Mouse (Mus musculus) heart, postnatal 14 days (tissue): ENCODE results near the gene Slit3. TPM values are rescaled to one million over a fixed set of nuclear protein-coding genes. Genes with fewer than 3 reads are reported as not detected.
A peak's percentile ranks its signal among the peaks of the same experiment; 100 is the strongest.

ENCODE experiments used
- DNase-seq, 2 experiments: peaks; one replicate each; pipeline ENCODE4 v3.0.0; 2021 to 2022
- intact Hi-C: fragments of 180-260 bp; cut with DNase I; formaldehyde crosslinking; loops from one replicate; pipeline ENCODE4 v1.15.1; 2025
- total RNA-seq, 2 experiments: library from RNA; stranded (reverse); gene quantifications; 2 replicates each; pipeline ENCODE4 v1.2.3; 2021

Slit3 gene
- total RNA-seq, 2 experiments from 2014 or later: 12.4 to 15.7 TPM

DNA sequence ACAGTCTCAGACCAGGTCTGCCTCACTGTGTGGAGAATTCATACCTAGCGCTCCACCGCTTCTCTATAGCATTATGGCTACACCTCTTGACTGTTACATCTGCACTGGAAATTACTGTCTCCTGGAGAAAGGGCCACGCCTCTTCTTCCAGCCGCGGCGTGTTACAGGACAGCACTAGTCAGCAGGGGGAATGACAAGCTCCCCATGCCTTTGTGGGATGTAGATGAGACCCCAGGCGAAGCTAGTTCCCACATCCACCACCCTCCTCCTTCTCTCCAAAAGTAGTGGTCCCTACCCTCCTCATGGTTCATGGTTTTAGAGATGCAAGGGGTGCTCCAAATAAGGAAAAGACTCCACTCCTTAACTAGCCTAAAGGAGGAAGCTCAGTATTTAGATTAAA, 257.8 kb downstream of the Slit3 start:
- no peak for DNase-seq
- intact Hi-C loops: no loop called here

DNA sequence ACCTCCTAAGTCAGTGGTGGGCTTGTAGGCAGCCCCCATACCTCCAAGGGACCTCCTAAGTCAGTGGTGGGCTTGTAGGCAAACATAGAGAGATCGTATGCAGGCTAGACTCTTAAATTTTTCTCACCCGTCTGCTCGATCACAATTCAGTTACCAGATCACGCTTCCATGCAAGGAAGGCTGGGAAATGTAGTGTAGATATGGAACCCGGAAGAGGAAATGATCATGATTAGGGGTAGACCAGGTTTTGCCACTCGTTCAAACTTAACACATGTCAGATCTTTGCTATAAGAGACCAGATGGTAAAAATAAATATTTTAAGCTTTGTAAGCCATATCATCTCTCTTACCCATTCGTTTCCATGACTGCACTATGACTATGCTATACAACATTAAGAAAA, 258.4 kb downstream of the Slit3 start:
- intact Hi-C loops: no loop called here

DNA sequence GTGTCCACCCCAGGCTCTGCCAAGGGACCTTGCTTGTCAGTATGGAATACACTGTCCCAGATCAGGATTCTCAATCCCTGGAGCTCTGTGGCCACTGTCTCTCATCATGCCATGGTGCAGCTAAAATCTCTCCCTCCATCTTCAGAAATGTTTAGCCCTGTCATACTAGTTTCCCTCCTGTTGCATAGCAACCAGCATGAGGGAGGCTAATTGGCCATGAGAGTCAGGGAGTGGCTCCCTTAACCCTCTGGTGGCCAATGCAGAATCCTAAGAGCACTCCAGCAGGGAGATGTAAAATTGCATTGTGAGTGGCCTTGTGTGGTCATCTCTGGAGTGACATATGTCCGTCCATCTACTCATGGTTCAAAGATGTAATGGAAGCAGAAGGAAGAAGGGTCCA, 259.7 kb downstream of the Slit3 start:
- no peak for DNase-seq
- intact Hi-C loops: no loop called here

More for the DNA sequence above, 258.4 kb downstream of the Slit3 start:
- no peak for DNase-seq

DNA sequence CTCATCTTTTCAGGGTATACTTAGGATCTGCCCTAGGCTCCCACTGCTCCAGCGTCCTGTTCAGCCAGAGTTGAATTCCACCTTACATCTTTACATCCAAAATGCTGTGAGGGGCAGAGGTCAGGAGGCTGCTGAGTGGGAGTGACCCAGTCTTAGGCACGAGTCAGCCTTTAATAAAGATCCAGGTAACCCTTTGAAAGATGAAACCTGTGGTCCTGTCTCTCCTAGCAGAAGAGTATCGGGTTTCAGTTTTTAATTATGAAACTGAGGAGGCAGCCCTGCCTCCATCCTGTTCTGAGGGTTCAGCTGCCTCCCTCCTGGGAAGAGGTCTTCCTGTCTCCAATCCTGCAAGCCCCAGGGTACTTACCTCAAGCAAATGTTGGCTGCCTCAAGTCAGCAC, 264.4 kb downstream of the Slit3 start:
- DNase-seq: no peak
- intact Hi-C loops: no loop called here

DNA sequence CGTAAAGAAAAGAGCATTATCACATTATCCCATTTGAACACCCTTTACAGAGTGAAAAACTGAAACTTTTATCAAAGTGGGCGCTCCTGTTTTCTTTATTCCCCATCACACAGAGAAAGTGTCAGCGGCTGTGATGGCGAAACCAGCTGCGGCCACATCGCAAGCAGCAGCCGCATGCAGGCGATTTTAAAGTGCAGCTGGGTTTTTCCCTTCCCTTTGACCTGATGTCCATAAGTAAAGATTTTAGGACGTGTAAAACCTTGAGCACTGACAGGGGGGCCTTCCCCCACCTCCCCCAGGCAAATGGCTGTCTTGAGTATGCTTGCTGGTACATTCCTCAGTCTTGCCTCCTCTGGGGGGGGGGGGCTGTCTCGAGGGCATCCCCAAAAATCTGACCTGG, 266.8 kb downstream of the Slit3 start:
- intact Hi-C loops: no loop called here
- no peak for DNase-seq

DNA sequence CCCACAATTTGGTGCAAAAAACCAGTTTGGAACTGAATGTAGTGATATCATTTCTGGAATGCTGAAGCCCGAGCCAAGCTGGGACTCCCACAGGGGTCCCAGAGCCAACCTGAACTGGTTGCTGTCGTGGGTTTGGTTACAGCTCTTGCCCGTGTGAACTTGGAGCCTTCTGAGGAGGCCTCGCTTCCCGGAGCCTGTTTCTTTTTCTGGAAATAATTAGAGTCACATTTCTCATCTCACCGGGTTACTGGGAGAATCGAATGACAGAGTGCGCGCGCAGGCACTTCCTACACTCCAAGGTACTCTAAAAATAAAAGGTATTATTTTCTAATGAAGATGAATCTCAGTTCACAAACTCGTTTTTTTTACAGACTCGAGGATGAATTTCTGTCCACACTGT, 267.4 kb downstream of the Slit3 start:
- DNase-seq: no peak
- intact Hi-C loops: no loop called here

DNA sequence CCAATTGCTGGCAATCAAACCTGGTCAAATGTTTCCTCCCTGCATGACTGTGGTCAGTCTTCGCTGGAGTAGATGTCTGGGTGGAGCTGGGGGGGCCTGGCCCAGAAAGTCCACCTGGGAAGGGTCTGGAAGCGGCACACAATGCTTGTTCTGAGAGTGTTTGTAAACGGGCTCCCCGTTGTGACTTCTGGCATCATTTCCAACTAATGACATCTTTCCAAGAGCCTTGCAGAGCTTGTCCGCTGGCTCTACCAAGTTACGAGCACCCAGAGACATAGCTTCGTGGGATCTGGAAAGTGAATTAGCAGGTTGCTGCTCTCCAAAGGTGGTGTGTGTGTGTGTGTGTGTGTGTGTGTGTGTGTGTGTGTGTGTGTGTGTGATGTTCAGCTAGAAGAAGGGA, 268.3 kb downstream of the Slit3 start:
- intact Hi-C loops: no loop called here

DNA sequence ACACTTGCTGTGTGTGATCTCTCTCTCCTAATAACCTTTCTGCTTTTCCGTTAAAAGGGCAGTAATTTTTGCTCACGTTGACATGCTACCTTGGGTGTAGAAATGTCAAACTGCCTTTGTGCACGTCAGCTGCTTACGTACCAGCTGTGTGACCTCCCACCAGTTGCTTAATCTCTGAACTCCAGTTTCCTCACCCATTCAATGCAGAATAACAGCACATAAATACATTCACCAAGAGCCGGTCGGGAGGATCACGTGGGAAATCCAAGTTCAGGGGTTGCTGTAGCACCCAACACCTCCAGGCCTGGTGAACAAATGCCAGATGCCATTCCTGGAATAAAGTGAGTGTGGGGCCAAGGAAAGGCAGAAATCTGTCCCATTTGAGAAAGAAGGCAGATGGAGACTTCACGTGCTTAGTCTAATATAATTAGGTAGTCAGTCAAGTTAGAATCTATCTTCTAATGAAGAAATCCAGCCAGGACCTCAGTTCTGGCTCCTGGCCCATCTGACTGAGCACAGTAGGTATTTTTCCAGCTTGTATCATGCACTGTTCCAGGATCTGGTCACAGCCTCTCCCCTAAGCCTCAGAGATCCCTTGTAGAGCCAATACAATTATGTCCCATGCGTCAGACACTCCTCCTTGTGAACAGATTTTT, 268.9 kb downstream of the Slit3 start:
- intact Hi-C loops: no loop called here
- DNase-seq: no peak

More for the DNA sequence above, 268.3 kb downstream of the Slit3 start:
- no peak for DNase-seq

DNA sequence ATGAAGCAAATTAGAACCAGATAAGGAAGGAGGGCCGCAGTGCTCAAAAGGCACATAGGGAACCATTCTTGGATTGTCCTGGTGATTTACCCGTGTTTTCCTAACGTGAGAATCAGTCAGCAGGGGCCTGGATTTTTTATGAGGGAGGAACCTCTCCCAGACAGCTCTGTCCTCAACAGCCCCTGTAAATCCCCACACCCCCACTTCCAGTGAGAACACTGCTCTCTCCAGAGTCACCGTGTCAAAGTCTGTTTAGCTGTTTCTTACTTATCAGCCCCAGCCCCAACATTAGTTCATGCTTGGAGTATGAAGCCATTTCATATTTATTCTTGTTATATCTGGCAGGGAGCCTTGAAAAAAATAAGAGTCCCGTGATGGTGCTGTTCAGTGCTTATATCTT, 272.8 kb downstream of the Slit3 start:
- intact Hi-C loops: no loop called here
- peak in 1 of 2 experiments; percentile 18 for DNase-seq

DNA sequence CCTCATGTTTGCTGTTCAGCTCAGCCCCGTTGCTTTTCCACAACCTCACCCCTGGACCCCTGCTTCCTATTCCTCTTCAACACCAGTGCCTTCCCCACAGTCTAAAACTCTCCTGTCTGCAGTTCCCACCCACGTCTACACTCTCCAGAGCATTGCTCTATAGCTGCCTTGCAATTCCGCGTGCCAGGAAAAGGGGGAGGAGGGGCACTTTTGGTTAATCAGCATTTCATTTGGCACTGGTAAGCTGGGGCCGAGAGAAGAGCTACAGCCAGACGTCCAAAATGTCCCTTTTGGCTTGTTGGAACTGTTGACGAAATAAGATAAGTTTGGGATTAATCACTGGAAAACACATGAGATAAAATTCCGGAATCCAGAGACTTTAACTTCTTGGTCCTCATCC, 274.4 kb downstream of the Slit3 start:
- intact Hi-C loops: no loop called here
- DNase-seq: peak; percentile 63 to 69

DNA sequence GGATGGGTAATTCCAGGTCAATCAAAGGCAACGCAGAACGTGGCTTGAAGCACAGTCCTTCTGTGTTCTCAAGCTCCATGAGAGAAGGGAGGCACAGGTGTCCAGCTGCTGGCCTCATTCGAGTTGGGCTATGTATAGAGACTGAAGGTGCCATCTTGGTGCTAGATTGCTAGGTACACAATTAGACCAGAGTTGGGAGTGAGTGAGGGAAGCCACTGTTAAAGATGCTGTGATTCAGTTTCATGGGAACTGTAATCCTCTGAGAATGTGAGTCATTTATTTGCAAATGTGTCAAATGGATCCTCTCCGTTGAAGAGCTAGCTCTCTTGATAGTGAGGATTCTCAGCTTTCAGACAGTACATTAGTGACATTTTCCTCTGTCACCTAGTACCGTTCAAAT, 277.3 kb downstream of the Slit3 start:
- DNase-seq: no peak
- intact Hi-C loops: no loop called here

DNA sequence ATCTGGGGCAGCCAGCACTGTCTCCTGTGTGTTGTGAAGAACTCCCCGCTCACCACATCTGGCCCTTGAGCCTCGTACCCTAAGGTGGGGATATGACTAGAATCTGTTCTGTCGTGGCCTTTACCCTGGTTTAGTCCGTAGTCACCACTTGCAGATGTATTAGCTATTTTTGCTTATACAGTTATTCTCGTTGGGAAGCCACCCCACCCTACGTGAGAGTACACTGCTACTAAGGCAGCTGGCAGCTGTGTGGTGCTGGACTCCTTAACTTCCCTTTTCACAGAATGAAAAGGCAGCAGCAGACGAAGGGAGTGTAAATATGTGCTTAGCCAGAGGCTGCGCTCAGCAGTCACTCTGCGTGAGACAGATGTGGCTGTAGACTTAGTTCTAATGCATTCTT, 282.5 kb downstream of the Slit3 start:
- no peak for DNase-seq

DNA sequence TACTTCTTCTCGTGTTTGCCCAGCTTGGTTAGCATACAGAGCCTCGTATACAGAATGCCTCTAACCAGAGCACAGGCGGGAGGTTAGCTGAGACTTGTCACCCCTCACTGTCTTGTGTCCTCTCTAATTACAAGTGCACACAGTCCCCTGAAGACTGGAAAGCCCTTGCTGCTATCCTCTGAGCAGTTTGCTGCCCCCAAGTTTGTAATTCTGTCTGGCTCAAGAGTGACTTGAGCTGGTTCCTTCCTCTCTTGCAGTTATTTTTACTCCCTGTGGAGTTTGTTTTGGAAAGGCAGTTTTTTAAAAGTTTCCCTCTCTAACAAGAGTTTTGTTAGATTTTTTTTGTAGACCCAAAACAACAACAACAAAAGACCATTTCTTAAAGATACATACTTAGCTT, 285.0 kb downstream of the Slit3 start:
- no peak for DNase-seq
- intact Hi-C loops: loop anchor here (5.0 to 10.0 kb wide), 3 partner anchors 171 to 564 kb away; no protein-coding TSS in a partner anchor

More for the DNA sequence above, 282.5 kb downstream of the Slit3 start:
- intact Hi-C loops: loop anchor here (10.0 kb wide), 1 partner anchor 169 kb away; no protein-coding TSS in a partner anchor

DNA sequence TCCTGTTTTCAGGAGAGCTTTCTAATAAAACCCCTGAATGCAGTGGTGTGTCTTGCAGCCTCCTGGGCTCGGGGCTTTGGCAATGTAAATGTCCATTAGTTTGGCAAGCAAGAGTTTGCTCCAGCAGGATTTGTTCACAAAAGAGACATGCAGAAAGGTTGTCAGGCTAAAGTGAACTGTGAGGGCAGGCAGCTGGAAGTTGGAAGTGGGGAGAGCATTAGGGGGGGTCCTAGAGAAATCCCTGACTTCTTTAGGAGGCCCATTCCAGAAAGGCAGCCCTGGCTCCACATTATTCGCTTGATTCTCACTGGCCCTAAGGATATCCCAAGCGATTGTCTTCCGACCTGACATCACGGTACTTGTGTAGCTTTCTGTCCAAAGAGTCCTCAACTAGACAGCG, 285.5 kb downstream of the Slit3 start:
- intact Hi-C loops: loop anchor here (5.0 to 10.0 kb wide), 3 partner anchors 172 to 564 kb away; no protein-coding TSS in a partner anchor
- no peak for DNase-seq

DNA sequence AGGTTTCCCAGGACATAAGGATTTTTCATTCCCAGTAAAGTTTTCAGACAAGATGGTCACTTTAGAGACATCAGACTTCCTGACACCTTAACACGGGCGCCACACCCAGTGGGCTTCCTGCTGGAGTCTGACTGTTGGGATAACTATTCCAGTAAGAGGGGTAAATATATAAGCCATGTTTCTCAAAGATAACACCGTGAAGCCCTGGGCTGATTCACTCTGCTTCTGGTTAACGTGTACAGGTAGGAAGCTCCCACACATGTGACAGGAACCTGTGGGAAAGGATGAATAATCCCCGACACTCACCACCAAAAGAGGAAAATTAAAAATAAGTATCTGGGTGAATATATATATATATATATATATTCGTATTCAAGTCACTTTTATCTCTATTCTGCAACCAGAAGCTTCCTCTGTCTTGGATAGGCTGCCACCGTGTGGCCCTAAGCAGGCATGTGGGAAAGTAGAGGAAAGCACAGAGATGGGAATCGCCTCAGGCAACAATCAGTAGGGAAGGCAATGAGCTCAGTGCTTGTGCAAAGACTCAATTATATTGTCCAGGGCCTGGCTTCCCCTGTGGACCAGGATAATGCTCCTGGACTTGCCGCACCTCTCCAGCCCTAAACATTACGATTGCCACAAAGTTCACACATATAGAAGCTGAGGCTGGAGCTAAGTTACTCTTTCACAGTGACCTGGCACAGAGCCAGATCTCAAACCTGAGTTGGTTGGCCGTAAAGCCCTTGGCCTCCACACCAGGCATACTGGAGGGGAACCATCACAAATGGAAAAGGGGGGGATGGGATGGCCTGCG, 286.5 kb downstream of the Slit3 start:
- peak; percentile 53 to 68 for DNase-seq
- intact Hi-C loops: loop anchor here (2.0 to 10.0 kb wide), 4 partner anchors 173 to 565 kb away; no protein-coding TSS in a partner anchor

DNA sequence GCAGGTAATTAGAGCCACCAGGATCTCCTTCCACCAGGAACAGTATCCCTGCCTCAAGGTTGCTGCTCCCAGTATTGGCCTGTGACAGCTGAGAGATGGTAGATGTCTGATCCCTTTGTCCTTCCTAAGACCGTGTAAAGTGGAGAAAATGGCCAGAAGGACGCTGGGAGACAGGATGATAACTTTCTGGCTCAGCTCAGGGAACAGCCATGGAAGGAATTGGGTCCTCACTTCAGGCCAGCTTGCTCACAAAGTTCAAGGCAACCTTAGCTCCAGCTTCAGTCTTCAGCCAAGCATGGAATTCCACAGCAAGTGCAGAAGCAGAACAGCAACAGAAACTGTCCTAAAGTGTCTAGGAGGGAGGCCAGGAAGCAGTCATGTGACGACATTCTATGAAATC, 289.4 kb downstream of the Slit3 start:
- DNase-seq: no peak
- intact Hi-C loops: no loop called here

DNA sequence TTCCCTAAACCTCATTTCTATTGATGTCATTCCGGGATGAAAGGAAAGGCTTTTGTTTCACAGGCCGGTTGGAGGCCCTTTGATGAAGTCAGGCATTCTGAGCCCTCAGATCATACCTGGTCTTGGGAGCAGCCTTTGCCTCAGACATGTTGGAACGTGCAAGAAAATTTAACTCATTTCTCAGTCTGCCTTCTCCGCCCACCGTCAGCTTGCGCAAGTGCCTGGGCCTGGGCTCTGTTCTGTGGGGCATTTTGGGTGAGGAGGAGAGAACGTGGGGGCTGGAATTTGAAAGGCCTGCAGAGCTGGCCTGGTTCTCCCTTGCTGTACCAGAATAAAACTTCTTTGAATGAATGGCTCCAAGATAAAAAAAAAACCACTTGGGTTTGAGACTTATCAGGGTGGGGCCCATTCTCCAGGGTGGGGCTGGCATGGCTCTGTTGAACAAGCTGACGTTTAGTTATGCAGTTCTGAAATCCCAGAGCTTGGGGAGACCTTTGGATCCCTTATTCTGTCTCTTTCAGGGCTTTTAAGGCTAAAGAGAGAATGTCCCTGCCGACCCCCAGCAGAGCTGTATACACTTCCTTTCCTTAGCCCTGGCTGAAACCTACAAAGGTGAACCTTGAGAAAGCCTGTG, 294.9 kb downstream of the Slit3 start:
- intact Hi-C loops: no loop called here
- DNase-seq: no peak

DNA sequence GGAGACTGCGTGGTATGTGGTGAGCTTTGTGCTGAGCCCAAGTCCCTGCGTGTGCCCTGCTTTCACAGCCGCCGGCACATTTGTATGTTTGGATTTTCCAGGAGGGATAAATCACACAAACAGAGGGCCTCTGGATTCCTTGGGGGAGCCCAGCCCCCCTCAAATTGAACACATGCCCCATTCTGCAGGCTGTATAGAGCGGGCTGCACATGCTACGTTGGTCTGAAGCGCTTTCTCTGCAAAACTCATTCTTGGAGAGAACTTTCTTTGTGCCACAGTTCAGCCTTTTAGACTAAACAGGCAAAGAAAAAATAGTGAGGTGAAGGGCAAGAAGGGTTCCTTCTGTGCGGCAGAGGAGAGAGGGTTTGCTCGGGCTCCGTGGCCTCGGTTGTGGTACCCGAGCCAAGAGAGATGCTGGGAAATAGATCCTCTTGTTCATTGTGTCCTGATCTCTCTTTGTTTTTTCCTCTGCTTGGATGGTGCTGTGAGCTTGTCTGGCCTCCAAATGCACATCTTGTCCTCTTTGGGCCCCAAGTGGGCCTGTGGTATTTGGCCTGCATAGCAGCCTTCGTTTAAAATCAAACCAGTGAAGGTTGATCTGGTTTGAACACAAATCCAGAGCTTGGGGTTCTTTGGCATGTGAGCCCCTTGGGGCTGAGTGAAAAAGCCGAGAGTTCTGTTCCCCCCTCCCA, 295.5 kb downstream of the Slit3 start:
- intact Hi-C loops: no loop called here
- DNase-seq: no peak

DNA sequence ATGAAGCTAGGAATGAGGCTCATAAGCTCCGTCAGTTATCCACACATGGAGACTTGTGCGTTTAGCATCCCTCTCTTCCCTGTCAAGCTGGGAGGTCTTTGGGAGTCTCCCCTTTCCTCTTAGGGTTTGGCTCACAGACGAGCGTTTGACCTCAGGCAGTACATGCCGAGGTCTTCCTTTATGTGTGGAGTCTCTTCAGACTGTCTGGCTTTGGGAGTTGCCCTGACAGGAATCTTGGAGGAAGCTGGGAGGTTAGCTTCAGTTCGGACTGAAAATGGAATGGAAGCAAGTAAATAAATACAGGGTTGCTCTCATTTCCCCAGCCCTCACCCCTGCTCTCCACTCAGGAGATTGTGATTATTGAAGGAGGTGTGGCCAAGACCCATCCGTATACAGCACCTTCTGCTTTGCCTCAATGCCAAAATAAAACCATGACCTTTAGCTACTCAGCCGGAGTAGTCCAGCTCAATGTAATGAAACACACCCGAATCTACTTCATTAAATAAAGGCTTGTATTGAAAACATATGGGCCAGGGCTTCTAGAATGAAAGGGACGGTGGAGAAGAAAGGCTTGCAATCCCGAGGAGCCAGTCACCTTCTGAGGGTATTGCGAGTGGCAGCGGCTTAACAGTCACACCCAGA, 297.0 kb downstream of the Slit3 start:
- DNase-seq: no peak
- intact Hi-C loops: no loop called here

DNA sequence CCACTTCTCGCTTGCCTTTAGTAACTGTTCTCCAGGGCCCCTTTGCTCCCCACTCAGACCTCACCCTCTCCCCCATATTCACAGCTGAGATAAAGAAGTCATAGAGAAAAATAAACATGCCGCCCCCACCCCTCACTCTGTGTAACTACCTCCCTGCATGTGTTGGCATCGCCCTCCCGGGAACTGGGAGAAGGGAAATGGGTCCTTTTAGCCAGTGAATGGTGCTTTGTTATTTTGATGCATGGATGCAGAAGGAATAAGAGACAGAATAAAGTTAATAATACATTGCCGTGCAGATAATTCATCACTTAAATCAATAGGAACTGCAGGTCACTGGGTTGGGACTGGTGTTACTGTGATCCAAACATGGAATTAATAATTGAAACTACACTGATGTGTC, 298.0 kb downstream of the Slit3 start:
- intact Hi-C loops: no loop called here
- no peak for DNase-seq
